Mouse (Mus musculus) frontal cortex, adult (tissue): ENCODE data around the gene Nsun4.
A peak's percentile ranks its signal among the peaks of the same experiment; 100 is the strongest.

Source experiments
- ATAC-seq: cut with Nextera tagmentation; 2 replicates; pipeline ENCODE4 v1.9.2; 2017; ENCODE audit warnings: mild to moderate bottlenecking, moderate library complexity, mixed read lengths; ENCODE audit not compliant: low TSS enrichment

Gene Nsun4

DNA sequence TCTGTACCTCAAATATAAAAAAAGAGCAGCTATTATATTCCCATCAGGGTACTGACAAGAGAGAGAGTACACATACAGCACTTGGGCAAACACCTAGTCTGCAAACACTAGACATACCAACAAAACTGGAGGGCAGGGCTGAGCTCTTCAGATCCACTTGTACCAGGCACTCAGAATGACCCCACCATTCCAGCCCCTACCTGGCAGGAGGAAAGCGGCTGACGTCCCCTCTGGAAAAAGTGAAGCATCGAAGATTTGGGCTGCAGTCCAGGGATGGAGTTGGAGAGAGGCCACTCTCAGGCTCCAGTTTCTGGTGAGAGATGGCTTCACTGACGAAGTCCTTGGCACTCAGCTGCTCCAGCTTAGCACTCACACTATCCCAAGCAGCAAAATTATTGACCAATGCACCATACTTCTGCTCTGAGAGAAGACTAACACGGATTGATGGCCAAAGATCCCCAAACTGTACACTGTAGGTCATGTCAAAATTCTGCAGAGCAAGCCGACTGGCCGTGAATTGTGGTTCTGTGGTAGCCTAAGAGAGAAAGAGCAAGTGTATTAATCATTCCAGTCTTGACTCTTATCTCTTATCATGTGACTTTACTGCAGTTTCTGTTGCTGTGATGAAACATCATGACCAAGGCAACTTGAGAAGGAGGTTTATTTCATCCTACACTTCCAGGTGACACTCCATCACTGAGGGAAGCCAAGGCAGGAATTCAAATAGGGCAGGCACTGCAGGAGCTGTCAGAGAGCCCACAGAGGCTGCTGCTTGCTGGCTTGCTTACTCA, 5.4 kb downstream of the Nsun4 start:
- no peak for ATAC-seq

- ATAC-seq = no peak
Observed at GRCm38 (mm10) chr4:116047681-116048080, 6.0 kb downstream of the Nsun4 start.

GRCm38 (mm10) chr4:116046604-116047003, 7.1 kb downstream of the Nsun4 start:
- no peak for ATAC-seq

DNA sequence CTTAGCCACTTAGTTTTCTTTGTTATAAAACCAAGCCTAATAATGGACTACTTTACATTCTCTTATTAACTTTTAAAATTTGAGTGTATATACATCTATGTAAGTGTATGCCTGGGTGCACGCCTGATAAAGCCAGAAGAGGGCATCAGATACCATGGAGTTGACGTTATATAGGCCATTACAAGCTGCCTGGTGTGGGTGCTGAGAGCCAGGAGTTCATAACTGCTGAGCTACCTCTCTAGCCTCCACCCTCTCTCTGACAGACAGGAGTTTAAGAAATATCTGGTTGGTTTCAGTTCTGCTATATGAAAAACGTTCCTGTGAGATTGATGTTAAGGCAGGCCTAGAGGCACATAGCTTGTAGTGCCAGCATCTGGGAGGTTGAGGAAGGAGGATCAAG, 11.5 kb downstream of the Nsun4 start:
- no peak for ATAC-seq

DNA sequence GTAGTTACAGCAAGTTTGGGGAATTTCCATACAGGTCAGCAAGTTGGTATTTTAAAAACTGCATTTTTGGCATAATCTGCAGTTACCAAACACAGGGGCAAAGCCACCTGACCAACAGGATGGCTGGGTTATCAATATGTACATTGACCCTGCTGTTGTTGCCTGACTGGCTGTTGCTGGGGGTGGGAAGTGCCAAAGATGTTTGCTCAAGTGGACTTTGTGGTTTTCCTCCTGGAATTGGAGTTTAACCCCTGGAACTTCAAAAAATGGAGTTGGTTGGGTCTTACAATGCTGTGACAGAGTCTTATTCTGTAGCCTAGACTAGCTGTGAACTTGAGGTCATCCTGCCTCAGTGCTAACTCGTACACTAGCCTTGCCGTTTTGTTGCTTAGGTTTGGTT, 13.2 kb downstream of the Nsun4 start:
- no peak for ATAC-seq

- peak; percentile 96 for ATAC-seq
Observed at GRCm38 (mm10) chr4:116033374-116033773, 20.3 kb downstream of the Nsun4 start.

DNA sequence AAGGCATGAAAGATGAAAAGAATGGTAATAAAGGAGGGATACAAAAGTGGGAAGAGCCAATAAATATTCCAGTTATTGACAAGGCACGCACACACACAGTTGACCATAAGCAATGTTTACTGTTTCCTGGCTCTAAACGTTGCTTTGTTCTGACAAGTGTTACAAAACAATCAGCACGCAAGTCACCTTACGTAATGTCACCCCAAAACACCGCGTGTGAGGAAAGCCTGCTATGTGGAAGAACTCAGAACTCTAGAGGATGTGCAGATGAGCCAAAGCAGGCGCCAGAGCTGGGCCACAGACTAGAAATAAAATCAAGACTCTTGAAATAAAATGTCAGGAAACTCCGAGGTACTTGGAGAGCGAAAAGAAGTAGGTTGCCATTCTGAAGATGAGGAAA, 20.8 kb downstream of the Nsun4 start:
- peak; percentile 42 for ATAC-seq

- ATAC-seq = peak; percentile 7; the same call in 1 of the 2 replicates
Observed at GRCm38 (mm10) chr4:116017902-116018746, 35.6 kb downstream of the Nsun4 start, which contains the start of gene Faah. Faah (minus strand) TSS chr4:116017926.

DNA sequence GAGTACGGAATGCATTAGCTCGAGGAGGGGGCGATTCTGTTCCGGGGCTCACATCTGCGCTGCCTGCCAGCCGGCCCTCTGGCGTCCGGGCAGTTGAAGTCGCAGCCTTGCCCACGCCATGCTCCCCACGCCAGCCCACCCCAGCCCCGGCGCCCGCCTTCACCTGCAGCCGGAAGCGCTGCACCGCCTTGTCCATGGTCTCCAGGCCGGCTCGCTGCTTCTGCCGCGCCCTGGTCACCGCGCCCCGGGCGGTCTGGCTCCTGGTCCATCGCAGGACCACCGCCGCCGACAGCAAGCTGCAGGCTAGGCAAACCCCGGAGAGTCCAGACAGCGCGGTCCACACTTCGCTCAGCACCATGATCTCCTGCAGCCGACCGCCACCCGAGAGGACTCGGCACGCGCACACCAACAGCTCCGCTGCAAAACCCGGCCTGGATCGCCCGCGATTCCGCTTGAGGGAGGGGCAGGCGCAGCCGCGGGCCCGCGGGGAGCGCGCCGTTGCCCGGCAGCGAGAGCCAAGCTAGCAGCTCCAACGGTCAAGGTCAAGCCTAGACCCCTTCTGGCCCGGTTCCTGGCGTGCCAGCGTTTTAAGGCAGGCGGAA, 36.3 kb downstream of the Nsun4 start:
- peak; percentile 78 for ATAC-seq

- no peak for ATAC-seq
Observed at GRCm38 (mm10) chr4:116016862-116017299, 36.8 kb downstream of the Nsun4 start.

DNA sequence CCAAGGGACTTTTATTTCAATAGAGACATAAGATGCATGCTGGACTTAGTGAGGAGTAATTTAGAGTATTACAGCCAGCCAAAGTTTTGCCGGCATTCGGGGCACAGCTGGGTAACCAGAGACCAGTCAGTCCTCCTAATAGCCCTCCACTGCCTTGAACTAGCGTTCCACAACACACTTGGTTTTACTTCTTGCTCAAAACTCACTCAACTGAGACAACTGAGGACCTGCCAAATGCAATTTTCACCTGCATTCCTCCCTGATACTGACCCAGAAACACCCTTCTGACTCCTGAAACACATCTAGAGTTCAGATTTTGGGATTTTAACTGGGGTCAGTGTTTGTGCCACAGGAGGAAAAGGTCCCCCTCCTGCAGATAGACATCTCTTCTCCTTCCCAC, 37.3 kb downstream of the Nsun4 start:
- ATAC-seq = peak; percentile 11; the same call in 1 of the 2 replicates

DNA sequence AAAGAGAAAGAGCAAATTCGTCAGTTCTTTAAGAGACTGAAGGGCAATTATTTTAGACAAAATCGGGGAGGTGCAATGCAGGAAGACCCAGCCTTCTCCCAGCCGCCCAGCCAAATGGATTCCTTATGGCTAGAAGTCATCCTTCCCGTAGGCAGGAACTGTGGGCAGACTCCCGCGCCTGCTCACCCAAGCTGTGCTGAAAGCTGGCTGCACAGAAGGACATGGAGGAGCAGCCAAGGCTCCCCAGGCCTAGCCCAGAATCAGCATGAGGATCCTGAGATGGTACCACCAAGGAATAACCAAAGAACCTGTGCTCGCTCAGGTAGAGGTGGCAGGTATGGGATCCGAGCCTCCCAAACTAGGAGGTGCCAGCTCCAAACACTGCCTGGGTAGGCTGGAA, 37.7 kb downstream of the Nsun4 start:
- ATAC-seq = peak; percentile 73

- ATAC-seq = no peak
Observed at GRCm38 (mm10) chr4:116015502-116015901, 38.2 kb downstream of the Nsun4 start.

DNA sequence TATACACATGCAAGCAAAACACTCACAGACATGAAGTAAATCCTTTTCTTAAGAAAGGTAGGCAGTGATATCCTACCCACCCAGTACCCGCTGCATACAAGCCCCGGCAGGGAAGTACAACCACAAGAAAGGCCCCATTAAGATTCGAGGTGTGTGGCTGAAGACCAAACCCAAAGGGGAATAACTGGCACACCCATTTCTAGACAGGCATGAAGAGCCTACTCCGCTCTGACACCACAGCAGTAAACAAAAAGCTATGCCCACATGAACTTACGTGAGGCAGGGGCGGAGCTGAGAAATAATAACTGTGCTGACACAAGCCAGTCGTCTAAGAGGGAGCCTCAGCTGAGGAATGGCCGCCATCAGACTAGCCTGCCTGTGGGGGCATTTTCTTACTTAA, 43.5 kb downstream of the Nsun4 start:
- ATAC-seq = no peak

GRCm38 (mm10) chr4:116001206-116001605, 52.5 kb downstream of the Nsun4 start:
- ATAC-seq = no peak

- ATAC-seq = no peak
Observed at GRCm38 (mm10) chr4:116000671-116001070, 53.0 kb downstream of the Nsun4 start.

DNA sequence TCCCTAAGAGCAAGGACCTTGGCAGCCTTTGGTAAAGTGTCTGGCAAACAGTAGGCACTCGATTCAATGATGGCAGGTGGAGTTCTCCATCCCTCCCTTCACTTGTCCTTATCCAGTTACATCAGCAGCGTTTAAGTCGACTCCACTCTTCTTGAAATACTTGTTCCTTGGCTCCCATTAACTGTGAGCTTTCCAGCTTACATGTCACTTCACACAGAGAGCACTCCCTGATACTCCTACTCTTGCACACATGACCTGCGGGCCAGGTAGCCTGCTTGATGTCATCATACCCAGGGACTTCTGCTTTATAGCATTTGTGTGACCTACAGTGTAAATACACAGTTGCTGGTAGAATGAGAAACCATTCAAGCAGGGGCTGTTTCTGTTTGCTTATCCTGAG, 56.9 kb downstream of the Nsun4 start:
- ATAC-seq = no peak

DNA sequence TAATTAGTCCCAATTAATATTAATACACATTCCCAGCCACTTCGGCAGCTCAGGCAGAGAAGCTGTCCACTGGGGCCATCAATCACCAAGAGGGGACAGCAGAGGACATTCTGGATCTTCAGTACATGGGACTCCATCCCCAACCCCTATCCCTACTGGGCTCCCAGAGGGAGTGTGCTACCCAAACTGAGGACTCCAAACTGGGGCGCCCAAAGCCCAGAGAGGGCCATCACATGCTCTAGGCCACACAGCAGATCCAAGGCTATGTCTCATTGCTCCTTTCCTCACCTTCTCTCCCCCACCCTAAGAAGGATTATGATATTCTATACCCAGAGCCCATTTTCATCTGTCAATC, 58.3 kb downstream of the Nsun4 start:
- no peak for ATAC-seq

DNA sequence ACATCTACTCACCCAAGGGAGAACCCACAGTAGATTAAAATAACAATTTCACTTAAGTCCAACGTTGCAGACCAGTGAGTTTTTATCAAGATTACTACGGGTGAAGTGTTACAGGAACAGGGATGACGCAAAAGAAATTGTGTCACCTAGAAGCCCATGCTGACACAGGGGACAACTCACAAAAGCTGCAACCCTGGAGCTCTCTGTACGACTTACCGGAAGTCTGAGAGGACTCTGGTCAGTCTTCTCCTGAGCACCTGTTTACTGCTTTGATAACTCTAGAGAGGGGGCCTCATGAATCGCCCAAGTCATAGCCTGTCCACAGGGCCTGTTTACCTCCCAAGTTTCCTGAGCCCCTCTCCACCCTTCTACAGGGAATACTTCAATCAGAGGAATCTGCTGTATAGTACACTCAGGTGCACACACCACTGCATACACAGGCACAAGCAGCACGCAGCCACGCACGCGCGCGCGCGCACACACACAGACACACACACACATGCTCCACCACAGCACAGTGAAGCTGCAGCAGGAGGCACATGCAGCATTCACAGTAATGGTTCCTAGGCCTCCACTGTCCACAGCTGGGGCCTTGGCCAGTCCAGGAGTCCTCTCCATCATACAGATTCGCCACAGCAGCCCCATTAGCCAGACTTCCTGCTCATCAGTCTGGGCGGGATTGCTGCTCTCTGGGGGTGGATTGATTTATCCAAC, 58.9 kb downstream of the Nsun4 start:
- ATAC-seq = no peak

GRCm38 (mm10) chr4:115989382-115989781, 64.3 kb downstream of the Nsun4 start:
- ATAC-seq = no peak

DNA sequence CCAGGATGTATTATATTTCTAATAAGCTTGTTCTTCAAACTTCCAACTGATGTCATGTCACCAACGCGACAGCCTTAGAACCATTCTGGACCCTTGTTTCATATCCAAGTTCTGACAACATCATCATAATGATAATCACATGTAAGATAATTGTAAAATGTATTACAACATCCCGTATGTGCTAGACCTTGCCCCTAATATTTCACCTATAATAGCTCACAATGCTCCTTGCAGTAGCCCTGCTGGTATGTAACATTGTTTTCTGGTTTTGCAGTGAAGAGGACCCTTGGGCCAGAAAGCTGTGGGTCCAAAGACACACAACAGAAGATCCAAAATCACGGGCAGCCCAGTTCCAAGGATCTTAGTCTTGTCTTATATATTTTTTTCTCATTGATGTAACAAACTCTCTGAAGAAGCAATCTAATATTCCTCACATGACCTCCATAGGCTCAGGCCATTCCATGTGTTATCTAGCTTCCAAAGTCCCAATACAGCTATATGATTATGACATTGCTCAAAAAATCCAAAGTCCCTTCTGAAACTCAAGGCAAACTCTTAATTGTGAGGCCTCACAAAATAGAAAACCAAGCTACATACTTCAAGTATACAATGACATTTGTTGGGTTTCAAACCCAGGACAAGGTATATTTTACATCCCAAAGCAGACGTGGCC, 65.7 kb downstream of the Nsun4 start:
- ATAC-seq = no peak
